Mouse (Mus musculus) lung, adult 2 months (tissue): ENCODE data around the gene Ccdc141.

ENCODE experiments used
- CTCF ChIP-seq: fragments of 200-500 bp; IDR thresholded peaks from 2 replicates; pipeline ENCODE4 v1.5.1; 2011; ENCODE audit warnings: mild to moderate bottlenecking, low read length, control low read depth; ENCODE audit not compliant: insufficient read depth
- POLR2A ChIP-seq: fragments of 200-500 bp; IDR thresholded peaks from 2 replicates; pipeline ENCODE4 v1.6.1; 2011; ENCODE audit warnings: low read depth, mild to moderate bottlenecking, control low read depth, low read length, borderline replicate concordance; ENCODE audit errors: extremely low read depth

DNA sequence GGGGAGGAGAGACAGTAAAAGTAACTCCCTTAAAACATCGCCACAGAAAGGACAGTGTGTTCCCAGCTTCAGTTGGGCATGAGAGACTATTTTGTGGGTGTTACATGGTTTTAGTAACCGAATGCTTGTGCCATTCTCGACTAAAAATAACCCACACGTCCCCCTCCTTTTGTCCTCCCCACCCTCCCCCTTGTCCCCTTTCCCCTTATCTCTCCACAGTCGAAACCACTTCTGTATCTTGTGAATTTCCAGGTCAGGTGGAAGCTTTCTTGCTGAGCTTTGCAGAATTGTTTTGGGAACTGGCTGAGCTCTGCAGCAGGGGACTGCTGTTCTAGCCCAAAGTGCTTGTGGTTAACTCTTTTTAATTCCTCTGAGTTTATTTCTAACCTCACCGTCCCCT lies 200.2 kb downstream of the Ccdc141 start:
- TF ChIP-seq CTCF, result no peak
- TF ChIP-seq POLR2A, result no peak
